Mouse (Mus musculus) testis, adult 2 months (tissue): Measurements from ENCODE around the gene Wwtr1.

ENCODE experiments used
- CTCF ChIP-seq: fragments of 200-500 bp; IDR thresholded peaks from 2 replicates; pipeline ENCODE4 v1.5.1; 2012; ENCODE audit warnings: low read depth, mild to moderate bottlenecking, inconsistent platforms, low read length, moderate library complexity; ENCODE audit not compliant: control insufficient read depth, insufficient read depth, insufficient replicate concordance
- POLR2A ChIP-seq: fragments of 200-500 bp; IDR thresholded peaks from 2 replicates; pipeline ENCODE4 v1.6.1; 2012; ENCODE audit warnings: low read depth, mild to moderate bottlenecking, inconsistent platforms, low read length, moderate library complexity; ENCODE audit not compliant: control insufficient read depth

- TF ChIP-seq POLR2A (no peak), CTCF (no peak)
Observed at GRCm38 (mm10) chr3:57521876-57522275, 53.8 kb downstream of the Wwtr1 start.
